Mouse (Mus musculus): ENCODE measurements around the gene Abcf2. TPM values are rescaled to one million over a fixed set of nuclear protein-coding genes. Genes with fewer than 3 reads are reported as not detected.

Abcf2 gene
- 10 to 100 TPM; 52.1 to 67.7 (median 61.3) TPM for polyA plus RNA-seq (2017; shearing (Covaris generic))

DNA sequence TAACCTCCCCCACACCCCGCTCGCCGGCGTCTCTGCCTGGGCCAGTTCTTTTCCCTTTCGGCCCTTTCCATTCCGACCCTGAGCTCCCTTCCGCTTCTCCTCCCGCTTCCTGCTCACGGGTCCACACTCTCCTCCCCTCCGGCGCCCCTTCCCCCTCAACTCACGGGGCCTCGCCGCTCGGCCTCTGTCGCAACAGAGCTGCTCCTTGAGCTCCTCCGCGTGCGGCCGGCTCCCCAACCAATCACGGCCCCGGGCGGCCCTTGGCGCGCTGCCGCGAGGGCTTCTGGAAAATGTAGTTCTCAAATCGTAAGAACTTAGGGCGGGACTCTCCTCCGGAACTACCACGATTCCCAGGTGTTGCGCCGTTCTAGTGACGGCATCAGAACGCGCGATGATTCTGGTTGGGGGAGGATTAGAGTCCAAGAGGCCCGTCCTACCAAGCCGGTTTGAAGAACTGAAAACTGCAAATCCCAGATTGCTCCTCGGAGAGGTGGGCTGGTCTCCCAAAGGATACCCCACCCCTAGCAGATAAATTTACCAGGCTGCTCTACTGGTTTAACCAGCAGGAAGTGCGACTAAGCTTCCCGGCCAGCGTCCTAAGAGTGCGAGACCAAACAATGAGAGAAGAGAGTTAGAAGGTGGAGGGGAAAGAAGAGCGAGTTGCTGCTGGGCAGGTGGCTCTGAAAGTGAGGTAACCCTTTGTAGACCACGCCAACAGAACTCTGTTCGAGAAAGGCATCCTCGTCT lies at the start of gene Abcf2:
Gene Abcf2, minus strand, starts transcription at position 285 of the 747 bp plus-strand sequence.
- peak; percentile 88 for ATAC-seq

DNA sequence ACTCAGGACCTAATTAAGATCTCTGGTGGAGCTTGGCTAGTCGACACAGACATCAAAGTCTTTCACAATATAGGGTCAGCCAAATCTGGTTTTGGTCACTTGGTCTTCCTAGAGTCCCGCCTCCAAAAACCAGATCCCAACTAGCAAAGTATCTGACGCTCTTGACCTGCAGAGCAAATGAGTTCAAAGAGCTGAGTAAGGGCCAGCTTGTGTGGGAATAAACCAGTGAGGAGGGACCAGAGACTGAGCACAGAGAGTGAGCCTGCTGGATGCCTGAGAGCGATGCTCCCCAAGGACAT lies 47.5 kb upstream of the Abcf2 start:
- ATAC-seq, result no peak

DNA sequence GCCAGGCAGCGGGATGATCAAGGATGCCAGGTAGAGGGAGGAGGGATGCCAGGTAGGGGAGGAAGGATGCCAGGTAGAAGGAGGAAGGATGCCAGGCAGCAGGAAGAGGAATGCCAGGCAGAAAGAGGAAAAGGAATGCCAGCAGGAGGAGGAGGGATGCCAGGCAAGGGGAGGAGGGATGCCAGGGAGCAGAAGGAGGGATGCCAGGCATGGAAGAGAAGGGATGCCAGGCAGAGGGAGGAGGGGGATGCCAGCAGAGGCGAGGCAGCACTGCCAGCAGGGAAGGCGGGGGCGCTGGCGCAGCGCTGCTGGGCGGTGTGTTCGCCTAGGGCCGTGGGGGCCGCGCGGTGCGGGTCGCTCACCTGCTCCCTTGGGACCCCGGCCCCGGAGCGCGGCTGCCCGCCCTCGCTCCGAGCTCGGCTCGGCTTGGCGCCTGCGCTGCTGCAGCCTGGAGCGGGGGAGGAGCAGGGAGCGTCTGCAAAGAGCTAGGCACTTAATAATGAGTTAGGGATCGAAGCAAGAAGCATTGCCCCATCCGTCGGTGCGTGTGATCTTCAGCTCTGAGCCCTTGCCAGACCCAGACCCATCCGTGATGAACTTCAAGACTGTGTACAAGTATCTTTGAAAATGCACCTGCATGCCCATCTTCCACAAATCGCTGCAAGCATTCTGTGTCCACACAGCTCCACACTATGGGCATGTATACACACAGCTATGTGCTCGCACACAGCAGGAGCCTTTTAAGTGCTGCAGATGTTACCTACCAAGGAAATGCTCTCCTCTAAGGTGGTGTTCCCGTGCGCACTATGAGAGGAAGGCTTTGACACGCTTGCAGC lies 46.9 kb upstream of the Abcf2 start, which contains the start of gene Smarcd3:
Gene Smarcd3, minus strand, starts transcription at position 426 of the 836 bp plus-strand sequence.
- ATAC-seq, result no peak

DNA sequence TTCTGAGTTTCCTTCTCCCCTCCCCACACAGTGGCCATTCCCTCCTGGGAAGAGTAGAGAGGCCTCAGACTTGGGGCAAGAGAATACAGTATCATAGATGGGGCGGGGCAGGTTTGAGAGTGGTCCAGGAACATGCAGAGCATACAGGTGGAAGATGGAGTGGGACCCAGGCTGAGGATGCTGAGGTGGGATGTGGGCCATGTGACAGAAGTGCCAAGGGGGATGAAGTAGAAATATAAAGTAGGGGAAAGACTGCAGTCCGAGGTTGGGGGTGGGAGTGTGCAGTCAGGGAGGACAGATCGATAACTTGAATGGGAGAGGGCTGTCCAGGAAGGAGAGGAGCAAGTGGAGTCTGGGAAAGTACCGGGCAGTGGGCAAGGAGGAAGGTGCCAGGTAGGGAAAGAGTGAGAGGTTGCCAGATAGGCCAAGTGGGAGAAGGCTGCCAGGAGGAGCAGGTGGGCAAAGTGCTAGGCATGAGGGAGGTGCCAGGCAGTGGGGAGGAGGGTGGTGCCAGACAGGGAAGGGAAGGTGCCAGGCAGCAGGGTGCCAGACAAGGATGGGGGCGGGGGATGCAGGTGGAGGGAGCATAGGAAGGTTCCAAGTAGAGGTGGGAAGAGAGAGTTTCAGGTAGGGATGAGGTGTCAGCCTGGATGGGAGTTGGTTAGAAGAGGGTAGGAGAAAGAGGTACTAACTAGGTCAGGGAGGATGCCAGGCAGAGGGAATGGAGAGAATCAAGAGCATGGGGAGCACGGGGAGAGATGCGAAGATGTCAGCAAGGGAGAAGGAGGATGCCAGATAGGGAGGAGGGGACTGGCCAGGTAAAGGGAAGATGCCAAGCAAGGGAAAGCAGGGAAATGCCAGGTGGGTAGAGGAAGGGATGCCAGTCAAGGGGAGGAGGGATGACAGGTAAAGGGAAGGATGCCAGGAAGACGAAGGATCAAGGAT lies 46.0 kb upstream of the Abcf2 start:
- no peak for ATAC-seq

DNA sequence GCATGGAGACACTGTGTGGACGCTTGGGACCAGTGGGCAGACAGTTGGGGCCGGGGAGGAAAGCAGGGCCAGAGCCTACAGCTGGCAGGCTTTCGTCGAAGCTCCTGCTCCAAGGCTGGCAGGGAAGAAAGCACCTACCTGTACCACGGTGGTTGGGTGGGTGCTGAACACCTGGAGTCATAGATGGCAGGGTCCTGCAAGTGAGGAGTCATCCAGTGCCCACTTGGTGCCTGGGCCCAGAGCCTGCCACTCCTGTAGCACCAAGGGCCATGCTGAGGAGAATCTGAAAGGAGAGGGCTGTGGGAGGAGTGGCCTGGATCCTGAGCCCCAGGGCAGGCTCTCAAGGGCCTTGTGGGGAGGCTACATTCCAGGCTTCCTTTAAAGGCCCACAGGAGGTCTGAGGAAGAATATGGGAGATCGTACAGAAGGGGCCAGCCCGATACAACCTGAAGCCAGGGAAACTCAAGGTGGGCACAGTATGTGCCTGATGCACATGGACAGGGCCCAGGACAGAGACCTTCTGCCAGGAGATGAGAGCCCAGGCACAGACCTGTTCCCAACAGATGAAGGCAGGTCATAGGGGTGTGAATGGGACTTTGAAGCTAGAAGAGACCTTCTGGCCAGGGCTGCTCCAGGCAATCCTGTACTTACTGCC lies 45.2 kb upstream of the Abcf2 start:
- ATAC-seq, result no peak

DNA sequence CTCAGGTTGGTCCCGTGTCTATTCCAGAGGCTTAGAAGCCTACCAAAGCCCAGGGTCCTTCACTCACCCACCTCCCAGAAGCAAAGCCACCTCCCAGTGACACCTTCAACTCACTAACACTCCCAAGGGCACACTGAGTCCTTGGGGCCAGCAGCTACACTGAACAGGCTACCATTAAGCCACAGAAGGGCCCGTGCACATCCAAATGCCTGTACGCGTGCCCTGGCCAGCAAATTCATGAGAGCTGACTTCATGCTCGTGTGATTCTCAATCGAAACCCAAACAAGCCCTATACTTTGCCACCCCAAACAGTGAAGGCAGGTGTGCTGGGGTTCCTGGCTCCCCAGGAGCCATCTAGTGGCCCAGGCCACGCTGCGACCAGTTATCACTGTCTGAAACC lies 43.4 kb upstream of the Abcf2 start:
- ATAC-seq, result no peak

DNA sequence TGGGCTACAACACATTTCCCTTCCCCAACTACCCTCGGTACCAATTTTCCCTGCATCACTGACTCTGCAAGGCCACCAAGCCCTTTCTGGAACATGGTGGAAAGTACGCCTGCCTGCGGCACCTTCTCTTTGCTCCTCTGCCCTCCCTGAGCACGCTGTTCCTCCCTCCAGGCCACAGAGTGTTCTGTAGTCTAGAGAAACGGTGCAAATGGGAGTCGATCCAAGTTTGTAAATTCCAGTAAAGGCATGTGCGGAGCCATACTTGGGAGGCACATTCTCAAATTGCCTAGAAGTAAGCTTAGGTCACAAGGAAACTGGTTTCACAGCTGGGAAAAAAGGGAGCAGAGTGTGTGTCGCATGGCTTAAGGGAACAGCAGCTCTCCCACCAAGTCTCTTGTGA lies 42.8 kb upstream of the Abcf2 start:
- no peak for ATAC-seq

DNA sequence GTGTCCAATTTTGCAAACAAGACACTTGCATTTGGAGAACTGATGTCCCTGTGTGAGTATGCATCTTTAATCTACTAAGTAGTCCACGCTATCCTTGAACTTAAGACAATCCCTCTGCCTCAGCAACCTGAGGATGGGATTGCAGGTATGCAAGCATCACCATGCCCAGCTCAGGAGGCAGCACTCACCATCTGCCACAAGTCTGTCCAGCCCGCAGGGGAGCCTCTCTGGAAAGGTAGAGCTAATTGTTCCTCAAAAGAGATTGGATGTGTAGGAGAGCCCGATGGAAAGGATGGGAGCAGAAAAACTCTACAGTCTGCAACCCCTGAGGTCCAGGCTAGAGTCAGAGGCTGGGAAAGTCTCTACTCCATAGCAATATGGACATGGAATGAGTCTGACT lies 41.7 kb upstream of the Abcf2 start:
- ATAC-seq, result no peak

DNA sequence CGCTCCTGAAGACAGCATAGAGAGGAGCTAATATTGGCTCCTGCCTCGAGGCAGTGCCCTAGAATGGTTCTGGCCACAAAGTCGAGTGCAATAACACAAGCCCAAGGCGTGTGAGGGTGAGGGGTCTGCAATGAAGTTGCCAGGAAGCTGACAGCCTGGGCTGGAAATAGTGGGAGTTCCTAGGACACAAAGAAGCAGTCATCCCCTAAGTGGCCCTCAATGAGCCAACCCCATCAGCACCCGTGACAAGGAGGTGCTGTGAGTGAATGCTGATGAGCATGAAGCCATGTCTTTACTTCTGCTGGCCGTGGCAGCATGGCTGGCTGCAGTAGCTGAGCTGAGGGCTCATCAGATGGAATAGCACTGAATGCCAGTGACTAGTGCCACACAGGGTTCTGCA lies 37.8 kb upstream of the Abcf2 start:
- ATAC-seq, result no peak

DNA sequence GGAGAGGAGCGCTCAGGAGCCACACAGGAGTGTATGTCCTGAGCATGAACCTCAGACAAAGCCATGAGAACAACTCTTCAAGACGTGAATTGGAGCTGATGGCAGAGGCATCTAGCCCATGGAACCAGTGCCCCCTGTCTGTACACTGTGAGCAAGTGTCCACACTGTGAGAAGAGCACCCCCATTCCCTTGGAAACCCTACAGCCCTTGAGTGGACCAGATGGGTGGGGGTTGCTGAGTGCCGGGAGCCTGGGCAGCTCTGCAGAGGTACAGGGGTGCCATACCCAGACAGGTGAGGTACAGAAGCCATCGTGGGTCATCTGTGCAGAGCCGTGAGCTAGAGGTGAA lies 35.0 kb upstream of the Abcf2 start:
- no peak for ATAC-seq

DNA sequence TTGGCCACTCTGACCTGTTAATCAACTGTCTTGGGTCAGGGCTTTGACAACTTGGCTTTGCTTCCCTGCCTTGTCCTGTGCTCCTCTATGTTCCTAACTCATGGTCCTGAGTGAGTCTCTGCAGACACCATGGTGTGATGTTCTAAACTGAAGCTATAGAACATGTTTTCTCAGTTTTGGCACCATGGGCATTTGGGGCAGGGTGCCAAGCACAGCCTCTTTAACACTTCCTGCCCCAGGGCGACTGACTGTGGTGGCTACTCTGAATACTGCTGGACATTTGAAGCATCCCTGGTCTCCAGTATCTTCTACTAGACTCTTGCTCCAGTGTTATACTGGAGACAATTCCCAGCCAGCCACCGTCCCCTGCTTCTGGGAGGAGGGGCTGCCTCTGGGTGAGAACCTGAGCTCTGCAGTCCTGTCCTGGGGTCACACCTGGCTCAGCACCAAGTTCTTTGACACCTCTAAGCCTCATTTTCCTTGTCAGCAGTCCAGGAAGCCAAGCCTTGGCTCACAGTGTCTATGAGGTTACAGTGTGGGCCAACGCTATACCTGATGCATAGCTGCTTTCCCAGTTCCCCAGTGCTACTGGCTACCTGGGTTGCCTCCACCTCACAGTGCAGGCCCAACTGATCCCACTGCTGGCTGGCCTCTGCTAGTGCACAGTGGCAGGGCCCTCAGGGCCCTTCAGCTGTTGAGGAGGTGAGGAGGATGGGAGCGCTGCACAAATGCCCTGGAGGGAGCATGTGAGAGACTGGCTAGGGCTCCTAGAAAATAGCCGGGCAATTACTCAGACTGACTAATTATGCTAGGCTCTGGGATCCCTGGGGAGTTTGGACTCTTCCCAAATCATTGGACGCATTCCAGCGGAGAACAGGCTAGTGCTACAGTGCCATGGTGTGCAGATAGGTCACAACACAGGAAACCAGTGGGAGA lies 34.4 kb upstream of the Abcf2 start:
- ATAC-seq, result no peak

DNA sequence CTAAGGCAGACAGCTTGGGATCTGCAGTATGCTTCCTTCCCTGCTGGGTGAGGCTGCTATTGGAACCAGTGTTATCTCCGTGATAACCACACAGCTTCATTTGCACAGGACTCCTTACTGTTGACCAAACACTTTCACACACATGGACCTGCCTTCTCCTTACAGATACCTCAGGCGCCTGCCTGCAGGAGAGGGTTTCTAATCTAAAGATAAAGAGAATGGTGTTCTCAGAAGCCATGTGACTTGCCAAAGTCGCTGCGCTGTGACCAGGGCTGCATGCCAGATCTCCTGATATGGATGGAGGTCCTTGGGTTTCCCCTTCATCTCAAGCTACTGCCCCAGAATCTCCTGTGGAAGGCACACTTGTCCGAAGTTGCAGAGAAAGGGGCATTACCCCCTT lies 32.1 kb upstream of the Abcf2 start:
- no peak for ATAC-seq

DNA sequence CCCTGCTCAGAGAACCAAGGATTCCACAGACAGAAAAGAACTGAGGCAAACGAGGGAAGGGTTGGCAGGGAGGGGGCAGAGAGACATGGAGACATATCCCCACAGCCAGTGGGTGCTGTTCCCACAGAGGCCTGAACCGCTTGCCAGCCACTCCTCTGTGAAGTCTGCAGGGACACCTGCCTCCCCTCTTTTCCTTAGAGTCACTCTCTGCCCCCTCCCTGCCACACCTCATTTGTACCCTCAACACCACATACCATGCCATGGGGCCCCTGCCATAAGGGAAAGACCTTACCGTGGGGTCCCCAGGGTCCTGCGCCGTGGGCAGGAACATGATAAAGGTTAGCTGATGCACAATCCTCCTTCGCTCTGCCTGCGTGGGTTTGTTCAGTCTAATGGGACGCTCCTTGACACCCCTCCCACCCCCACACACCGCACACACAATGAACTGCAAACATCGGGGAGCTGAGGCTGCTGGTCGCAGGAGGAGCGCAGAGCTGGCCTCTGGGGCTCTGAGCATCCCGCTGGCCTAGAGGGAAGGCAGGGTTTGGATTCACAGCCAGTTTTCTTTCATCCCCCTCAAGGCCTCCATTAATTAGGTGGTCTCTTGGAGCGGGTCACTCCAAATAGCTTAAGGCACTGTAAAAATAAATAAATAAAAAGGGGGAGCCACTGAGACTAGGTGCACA lies 28.9 kb upstream of the Abcf2 start:
- no peak for ATAC-seq

DNA sequence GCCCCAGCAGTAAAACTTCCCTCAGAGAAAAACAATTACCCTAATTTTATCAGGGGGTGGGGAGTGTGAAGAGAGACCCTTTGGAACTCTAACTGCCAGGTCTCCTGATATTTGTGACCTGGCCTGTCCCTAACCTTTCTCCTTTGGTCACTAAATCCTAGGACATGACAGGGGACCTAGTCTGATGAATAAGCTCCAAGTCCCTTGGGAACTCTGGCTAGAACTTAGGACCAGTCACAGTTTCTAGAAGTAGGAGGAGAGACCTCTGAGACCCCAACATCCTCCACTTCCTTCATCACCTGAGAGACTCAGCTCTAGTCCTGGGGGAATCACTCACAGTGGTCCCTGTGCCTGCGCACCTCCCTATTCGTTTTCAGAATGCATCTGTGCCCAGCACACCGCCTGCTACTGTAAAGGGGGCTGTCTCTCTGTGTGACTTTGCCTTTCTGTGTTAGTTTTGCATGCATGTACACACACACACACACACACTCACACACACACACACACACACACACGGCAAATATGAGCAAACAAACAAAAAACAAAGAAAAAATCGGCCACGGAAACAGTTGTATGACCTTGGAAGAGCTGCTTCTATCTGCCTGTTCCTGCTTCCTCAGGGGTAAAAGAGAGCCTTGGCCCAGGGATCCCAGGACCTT lies 28.2 kb upstream of the Abcf2 start:
- no peak for ATAC-seq

DNA sequence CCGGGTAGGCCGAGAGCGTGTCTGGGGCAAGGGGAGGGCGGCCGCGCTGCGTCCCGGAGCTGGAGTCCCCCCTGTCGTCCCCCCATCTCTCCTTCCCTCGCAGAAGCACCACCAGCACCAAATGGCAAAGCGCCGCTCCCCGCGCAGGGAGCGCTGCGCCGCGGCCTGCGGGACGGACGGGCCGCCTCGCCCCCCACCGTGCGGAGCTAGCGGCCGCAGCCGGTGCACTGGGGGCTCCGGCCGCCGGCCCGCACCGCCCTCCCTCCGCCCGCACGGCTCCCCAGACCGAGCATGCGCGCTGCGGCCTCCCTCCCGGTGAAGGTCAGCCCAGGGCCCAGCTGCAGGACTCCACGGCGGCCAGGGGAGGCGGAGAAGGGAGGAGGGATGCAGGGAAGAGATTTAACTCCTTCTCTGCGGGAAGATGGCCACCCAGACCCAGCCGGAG lies 27.4 kb upstream of the Abcf2 start:
- ATAC-seq, result no peak

DNA sequence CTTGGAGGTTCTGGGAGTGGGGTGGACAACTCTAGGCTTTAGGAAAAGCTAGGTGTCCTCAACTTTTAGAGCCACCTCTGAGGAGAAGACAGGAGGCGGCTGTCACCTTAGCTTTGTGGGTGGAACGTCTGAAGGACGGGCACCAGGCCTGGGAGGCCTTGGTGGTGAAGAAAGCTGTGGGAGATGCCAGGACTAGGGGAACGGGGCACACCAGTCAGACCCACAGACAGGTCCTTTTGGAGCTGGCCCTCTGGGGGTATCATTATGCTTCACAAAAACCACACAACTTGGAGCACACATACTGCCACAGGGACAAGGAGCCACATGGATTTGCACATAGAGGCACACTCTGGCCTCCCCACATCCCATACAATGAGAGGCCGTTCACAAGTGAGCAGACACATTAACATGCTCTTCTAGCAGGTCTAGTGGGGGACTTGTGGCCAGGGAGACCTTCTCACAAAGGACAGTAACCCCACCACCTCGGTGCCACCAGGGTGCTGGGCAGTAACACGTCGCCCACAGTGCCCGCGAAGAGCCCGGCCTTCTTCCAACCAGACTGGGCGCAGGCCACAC lies 26.9 kb upstream of the Abcf2 start:
- ATAC-seq, result no peak

DNA sequence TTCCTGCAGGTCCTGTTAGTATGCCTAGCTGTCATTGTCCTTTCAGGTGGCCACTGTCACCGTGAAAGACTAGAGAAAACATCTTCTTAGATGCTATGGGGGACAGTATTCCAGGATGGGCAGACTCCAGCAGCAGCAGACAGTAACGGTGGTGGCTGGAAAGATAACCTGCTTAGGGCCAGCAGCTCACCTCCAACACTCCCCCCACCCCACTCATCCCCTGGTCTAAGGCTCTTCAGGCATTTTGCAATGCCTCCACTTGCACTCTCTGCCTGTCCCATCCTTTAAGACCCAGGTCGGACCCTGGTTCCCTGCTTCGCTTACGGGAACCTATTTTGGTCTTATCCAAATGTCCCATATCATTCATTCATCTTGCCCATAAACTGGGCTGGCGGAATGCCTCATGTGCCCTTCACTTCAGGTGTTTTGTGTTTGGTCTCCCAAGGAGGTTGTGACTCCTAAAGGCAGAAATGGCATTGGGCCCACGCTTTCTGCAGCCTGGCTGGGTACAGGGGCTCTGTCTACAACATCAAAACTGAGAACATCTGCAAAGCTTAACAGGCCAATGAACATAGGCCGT lies 26.3 kb upstream of the Abcf2 start:
- no peak for ATAC-seq

DNA sequence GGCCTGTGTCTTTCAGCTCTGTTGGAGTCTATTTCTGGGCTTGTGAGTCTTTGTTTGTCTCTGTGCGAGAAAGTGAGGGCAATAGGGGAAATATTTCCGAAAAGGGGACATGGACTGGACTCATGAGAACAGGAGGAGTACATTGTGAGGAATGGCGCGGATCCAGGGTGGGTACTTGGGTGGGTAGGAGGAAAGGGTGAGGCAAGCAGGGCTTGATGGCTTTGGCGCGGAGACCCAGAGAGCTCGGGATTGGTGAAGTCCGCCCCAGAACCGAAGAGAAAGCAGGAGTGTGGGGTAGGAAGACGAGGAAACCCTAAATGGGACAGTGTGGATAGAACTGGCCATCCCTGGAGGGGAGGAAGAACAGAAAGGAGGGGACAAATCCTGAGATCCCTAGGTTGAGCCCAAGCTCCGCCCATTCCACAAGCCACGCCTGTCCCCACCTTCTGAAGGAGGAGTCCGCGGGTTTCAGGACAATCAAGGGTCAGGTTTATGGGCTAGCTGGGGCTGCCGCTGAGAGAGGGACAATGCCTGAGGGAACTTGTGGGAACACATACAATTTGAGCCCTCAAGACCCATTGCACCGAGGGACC lies 25.6 kb upstream of the Abcf2 start:
- no peak for ATAC-seq

All from inflammation-experienced regulatory T-cells, adult 6 months (primary cell).